Mouse (Mus musculus): ENCODE data around the gene Pde4d.

- TF ChIP-seq CTCF (IDR thresholded peaks at IDR 0.05; ENCODE audit: insufficient read depth, low read depth, low read length) (no peak), POLR2A (IDR thresholded peaks at IDR 0.05; ENCODE audit: insufficient read depth, low read depth, low read length) (no peak)
Observed at GRCm38 (mm10) chr13:109388626-109389220, 939.0 kb downstream of the Pde4d start.
